Mouse (Mus musculus): Measurements from ENCODE around the gene Rgs3. TPM values are rescaled to one million over a fixed set of nuclear protein-coding genes. Genes with fewer than 3 reads are reported as not detected.

Gene Rgs3
- polyA plus RNA-seq, 1 experiment from 2014 or later = 58.5 TPM

DNA sequence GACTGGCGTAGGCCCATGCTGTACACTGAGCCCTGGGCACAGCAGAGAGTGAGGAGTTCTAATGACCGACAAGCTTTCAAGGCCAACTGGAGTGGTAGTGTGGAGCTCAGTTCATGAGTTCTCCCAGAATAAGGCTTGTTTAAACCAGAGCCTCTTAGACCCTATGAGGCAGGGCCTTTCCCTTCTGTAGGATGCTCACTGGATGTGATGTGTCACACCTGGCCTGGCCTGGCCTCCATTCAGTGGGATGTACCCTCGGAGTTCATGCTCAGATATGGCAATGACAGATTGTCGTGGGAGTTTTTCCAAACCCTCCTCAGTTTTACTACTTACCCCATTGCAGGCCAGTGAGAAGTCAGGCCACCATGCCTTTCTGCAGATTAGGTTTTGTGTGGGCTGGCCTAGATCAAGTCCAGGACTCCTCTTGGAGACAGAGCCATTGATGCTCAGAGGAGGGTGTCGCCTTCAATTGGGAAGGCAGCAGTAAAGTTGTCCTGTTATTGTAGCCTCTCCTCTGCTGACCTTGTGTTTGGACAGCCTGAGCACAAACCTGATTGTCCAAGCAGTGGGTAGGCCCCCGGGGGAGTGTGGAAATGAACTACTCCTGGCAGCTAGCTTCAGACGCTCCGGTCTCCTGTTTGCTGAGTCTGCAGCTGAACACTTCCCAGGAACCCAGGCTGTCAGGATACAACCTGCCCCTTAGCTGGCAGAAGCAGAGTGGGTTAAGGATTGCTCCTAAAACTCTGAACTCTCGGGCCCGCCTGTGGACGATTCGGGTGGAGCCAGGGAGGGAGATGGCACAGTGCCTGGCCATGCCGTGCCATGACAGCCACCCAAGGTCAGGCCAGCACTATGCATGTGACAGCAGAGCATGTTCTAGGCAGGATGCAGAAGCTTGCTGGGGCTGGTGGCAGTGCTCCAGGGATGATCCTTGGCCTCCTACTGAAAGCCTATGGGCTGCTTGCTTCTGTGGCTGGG is 109.7 kb downstream of the Rgs3 start:
- Histone ChIP-seq H3K4me3 (no peak overlapping the region), H3K9me3 (no peaks in the 10 kb centered on the region), H3K4me1 (peaks cover 12% of the 10 kb centered on the region), H3K9ac (replicated peaks) (no peak overlapping the region), H3K27me3 (peaks cover 8% of the 10 kb centered on the region; the same call in 1 of the 2 replicates), H3K4me2 (replicated peaks) (no peak overlapping the region), H3K36me3 (no peaks in the 10 kb centered on the region), H3K27ac (replicated peaks) (no peak overlapping the region)
- WGBS = 89% methylated on average over 13 of the region's 13 CpGs
- no peak for ATAC-seq (ENCODE audit: low FRiP score, low read depth)

DNA sequence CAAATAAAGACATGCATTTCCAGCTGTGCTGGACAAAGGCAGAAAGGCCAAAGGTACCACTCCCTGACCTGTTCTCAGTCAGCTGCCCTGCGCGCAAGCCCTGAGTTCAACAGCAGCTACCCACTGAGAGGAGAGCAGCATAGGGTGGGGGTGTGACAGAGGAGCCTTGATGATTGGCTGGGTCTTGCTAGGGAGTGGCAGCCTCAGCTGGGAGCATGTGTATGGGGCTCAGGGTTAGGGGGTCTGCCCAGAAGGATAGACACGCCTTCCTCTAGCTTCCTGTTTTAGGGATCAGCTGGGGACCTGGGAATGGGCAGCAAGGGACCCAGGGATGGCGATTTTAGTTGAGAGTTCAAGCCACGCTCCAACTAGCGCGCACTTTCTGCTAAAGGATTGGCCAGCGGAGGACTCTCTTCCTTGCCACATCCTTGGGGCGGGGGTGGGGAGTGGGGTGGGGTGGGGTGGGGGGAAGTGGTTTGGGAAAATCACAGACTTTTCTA is 113.9 kb downstream of the Rgs3 start:
- peaks cover 8% of the 10 kb centered on the region; the same call in 1 of the 2 replicates for H3K27me3 ChIP-seq
- H3K4me3 ChIP-seq = peak overlapping the region; percentile 60
- H3K9ac ChIP-seq (replicated peaks) = peak overlapping the region; percentile 80
- peak overlapping the region; percentile 63; the same call in 1 of the 2 replicates for H3K27ac ChIP-seq (replicated peaks)
- no peaks in the 10 kb centered on the region for H3K36me3 ChIP-seq
- WGBS = 2% methylated on average over 9 of the region's 9 CpGs
- ATAC-seq (ENCODE audit: low FRiP score, low read depth) = peak; percentile 86
- H3K9me3 ChIP-seq = no peaks in the 10 kb centered on the region
- H3K4me1 ChIP-seq = peaks cover 53% of the 10 kb centered on the region
- H3K4me2 ChIP-seq (replicated peaks) = peak overlapping the region; percentile 69

DNA sequence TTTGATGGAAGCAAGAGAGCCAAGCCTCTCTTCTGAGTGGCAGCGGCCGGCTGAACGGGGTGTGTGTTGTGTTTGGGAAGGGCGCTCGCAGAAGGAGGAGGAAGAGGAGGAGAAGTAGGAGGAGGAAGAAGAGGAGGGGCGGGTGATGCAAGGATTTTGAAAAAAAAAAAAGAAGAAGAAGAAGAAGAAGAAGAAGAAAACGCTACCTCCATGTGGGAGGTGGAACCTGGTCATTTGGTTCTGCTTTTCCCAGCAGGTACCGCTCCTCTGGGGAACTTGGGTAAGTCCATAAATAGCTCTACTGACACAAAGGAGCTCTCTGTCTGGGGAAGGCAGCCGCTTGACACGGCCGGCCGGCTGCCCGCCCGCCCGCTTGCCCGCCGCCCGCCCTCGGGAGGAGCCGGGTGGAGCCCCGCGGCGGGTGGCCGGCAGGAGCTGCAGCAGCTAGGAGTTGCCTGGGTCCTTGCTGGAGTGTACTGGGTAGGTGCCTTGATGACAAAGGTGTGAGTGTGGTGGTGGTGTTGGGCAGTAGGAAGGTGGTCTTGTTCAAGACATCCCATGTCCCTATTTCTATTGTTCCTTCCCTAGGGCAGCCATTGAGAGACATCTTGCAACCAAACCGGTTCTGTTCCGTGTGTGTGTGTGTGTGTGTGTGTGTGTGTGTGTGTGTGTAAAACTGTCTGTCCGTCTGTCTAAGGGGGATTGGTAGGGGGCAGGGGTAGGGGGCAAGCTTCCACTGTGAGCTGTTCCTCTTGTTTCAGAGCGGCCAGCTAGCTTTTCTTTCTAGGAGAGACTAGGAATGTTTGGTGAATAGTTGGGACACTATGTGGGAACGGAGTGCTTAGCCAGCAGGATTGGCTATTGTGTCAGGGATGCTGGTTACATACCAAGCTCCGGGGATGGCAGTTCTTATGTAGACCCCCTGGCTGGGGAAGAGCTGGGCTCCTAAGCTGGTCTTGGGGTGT is 114.7 kb downstream of the Rgs3 start:
- Histone ChIP-seq H3K4me3 (peak overlapping the region; percentile 60), H3K9ac (replicated peaks) (peak overlapping the region; percentile 80), H3K4me1 (peaks cover 56% of the 10 kb centered on the region), H3K36me3 (no peaks in the 10 kb centered on the region), H3K4me2 (replicated peaks) (peak overlapping the region; percentile 69), H3K27me3 (peaks cover 8% of the 10 kb centered on the region; the same call in 1 of the 2 replicates), H3K27ac (replicated peaks) (peak overlapping the region; percentile 63), H3K9me3 (no peaks in the 10 kb centered on the region)
- 0% methylated on average over 27 of the region's 30 CpGs for WGBS
- ATAC-seq (ENCODE audit: low FRiP score, low read depth) = peak; percentile 55

DNA sequence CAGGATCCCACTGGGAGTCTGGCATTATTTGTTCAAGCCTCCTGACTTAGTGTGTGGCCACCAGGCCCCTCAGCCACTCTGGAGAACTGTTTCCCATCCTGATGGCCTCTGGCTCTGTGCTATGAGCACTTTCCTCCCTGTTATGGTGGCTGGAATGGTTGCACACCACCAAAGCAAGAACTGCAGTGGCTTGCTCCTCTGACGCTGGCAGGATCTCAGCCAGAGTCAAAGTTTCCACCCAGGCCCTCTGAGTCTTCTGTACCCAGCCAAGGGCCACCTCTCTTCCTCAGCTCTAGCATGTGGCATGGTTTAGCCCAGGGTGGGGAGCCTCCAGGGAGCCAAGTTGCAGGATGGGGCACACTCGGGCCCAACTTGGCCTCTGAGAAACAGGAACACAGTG is 115.7 kb downstream of the Rgs3 start:
- Histone ChIP-seq H3K4me1 (peaks cover 57% of the 10 kb centered on the region), H3K27me3 (peaks cover 8% of the 10 kb centered on the region; the same call in 1 of the 2 replicates), H3K9ac (replicated peaks) (peak overlapping the region; percentile 80), H3K4me3 (peak overlapping the region; percentile 60), H3K36me3 (peaks cover 2% of the 10 kb centered on the region; the same call in 1 of the 2 replicates), H3K9me3 (no peaks in the 10 kb centered on the region), H3K27ac (replicated peaks) (peak overlapping the region; percentile 63; the same call in 1 of the 2 replicates), H3K4me2 (replicated peaks) (peak overlapping the region; percentile 69)
- no peak for ATAC-seq (ENCODE audit: low FRiP score, low read depth)
- WGBS = 82% methylated on average over 2 of the region's 2 CpGs

GRCm38 (mm10) chr4:62677047-62677737 is 117.5 kb downstream of the Rgs3 start:
- Histone ChIP-seq H3K4me3 (peak overlapping the region; percentile 3; the same call in 1 of the 2 replicates), H3K36me3 (peaks cover 15% of the 10 kb centered on the region), H3K27ac (replicated peaks) (no peak overlapping the region), H3K9me3 (no peaks in the 10 kb centered on the region), H3K4me2 (replicated peaks) (peak overlapping the region; percentile 69), H3K4me1 (peaks cover 53% of the 10 kb centered on the region), H3K27me3 (peaks cover 8% of the 10 kb centered on the region; the same call in 1 of the 2 replicates), H3K9ac (replicated peaks) (0 out of 2 replicates have a peak overlapping the region, but pooled peaks have one; percentile 7)
- 51% methylated on average over 10 of the region's 10 CpGs for WGBS
- ATAC-seq (ENCODE audit: low FRiP score, low read depth) = no peak

GRCm38 (mm10) chr4:62679157-62679556 is 119.5 kb downstream of the Rgs3 start:
- WGBS = 89% methylated on average over 9 of the region's 9 CpGs
- H3K27ac ChIP-seq (replicated peaks) = no peak overlapping the region
- H3K27me3 ChIP-seq = no peaks in the 10 kb centered on the region
- peaks cover 15% of the 10 kb centered on the region for H3K36me3 ChIP-seq
- no peak overlapping the region for H3K4me2 ChIP-seq (replicated peaks)
- H3K4me1 ChIP-seq = peaks cover 45% of the 10 kb centered on the region
- no peak overlapping the region for H3K4me3 ChIP-seq
- no peaks in the 10 kb centered on the region for H3K9me3 ChIP-seq
- ATAC-seq (ENCODE audit: low FRiP score, low read depth) = no peak
- no peak overlapping the region for H3K9ac ChIP-seq (replicated peaks)

- Histone ChIP-seq H3K9ac (replicated peaks) (no peak overlapping the region), H3K36me3 (peaks cover 15% of the 10 kb centered on the region), H3K4me2 (replicated peaks) (no peak overlapping the region), H3K4me1 (peaks cover 37% of the 10 kb centered on the region), H3K27ac (replicated peaks) (no peak overlapping the region), H3K9me3 (no peaks in the 10 kb centered on the region), H3K4me3 (no peak overlapping the region), H3K27me3 (no peaks in the 10 kb centered on the region)
- WGBS = 87% methylated on average over 11 of the region's 11 CpGs
- ATAC-seq (ENCODE audit: low FRiP score, low read depth) = no peak
These were observed 121.8 kb downstream of the Rgs3 start for GRCm38 (mm10) chr4:62681467-62681866.

- Histone ChIP-seq H3K9me3 (no peaks in the 10 kb centered on the region), H3K27ac (replicated peaks) (no peak overlapping the region)
- 93% methylated on average over 8 of the region's 8 CpGs for WGBS
These were observed 122.7 kb downstream of the Rgs3 start for GRCm38 (mm10) chr4:62682371-62682770.

DNA sequence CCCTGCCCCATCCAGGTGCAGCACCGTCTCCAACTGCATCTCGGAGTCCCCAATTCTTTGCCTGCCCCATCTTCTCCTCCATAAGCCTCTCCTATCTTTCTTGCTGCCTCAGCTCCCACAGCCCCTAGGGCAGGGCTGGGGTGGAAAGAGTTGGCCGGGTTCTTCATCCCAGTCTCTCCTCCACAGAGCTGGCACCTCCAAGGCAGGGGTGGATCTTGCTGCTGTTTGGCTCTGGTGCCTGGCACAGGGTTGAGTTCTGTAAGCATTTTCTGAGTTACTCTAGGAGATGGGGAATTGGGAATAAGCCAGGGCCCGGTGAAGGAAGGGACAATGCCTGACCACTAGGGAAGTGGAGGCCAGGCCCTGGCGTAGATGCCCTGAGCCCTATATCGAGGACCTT is 123.5 kb downstream of the Rgs3 start:
- H3K27ac ChIP-seq (replicated peaks) = no peak overlapping the region
- H3K9me3 ChIP-seq = no peaks in the 10 kb centered on the region
- H3K4me1 ChIP-seq = peaks cover 25% of the 10 kb centered on the region
- H3K9ac ChIP-seq (replicated peaks) = no peak overlapping the region
- no peak for ATAC-seq (ENCODE audit: low FRiP score, low read depth)
- no peak overlapping the region for H3K4me2 ChIP-seq (replicated peaks)
- no peak overlapping the region for H3K4me3 ChIP-seq
- 93% methylated on average over 6 of the region's 6 CpGs for WGBS
- H3K27me3 ChIP-seq = no peaks in the 10 kb centered on the region
- peaks cover 17% of the 10 kb centered on the region for H3K36me3 ChIP-seq

More at GRCm38 (mm10) chr4:62682371-62682770, 122.7 kb downstream of the Rgs3 start:
- Histone ChIP-seq H3K27me3 (no peaks in the 10 kb centered on the region), H3K9ac (replicated peaks) (no peak overlapping the region), H3K4me1 (peaks cover 31% of the 10 kb centered on the region), H3K4me3 (no peak overlapping the region), H3K4me2 (replicated peaks) (no peak overlapping the region), H3K36me3 (peaks cover 15% of the 10 kb centered on the region)
- no peak for ATAC-seq (ENCODE audit: low FRiP score, low read depth)

DNA sequence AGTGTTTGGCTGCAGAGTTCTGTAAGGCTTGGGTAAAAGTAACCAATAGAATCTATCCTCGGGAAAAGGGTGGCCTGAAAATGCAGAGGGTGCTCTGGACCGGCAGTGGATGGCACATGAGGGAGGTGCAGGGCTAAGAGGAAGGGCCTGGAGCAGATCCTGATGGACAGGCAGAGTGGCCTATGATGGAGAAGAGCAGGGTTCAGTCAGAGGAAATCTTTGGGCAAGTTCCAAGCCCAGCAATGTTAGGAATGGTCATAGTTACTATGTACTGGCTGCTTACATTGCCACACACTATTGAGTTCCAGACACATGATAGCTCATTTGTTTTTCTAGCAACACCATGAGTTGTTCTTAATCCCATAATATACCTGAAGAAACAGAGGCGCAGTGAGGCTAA is 124.7 kb downstream of the Rgs3 start:
- H3K9me3 ChIP-seq = no peaks in the 10 kb centered on the region
- H3K4me2 ChIP-seq (replicated peaks) = no peak overlapping the region
- H3K4me3 ChIP-seq = no peak overlapping the region
- ATAC-seq (ENCODE audit: low FRiP score, low read depth) = no peak
- no peaks in the 10 kb centered on the region for H3K27me3 ChIP-seq
- H3K9ac ChIP-seq (replicated peaks) = no peak overlapping the region
- peaks cover 20% of the 10 kb centered on the region for H3K36me3 ChIP-seq
- H3K4me1 ChIP-seq = peaks cover 20% of the 10 kb centered on the region
- H3K27ac ChIP-seq (replicated peaks) = no peak overlapping the region
- WGBS = 88% methylated on average over 3 of the region's 3 CpGs

DNA sequence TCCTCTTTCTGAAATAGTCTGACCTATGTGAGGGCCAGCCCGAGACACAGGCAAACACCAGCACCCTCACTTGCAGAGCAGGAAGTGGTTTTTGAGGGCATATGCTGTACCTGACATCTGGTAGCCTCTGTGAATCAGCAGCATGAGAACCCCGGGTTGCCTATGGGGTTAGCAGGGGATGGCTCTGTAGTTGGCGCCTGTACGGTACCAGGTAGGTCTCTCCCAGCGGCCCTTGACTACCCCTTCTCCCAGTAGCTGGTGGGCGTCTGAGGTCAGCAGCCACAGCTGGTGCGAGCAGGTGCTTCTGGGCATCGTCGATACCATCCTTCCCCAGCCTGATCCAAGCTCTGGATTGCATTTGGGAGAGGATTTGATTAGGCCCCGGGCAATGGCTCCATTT is 125.6 kb downstream of the Rgs3 start:
- Histone ChIP-seq H3K9ac (replicated peaks) (no peak overlapping the region), H3K36me3 (peaks cover 19% of the 10 kb centered on the region), H3K27me3 (no peaks in the 10 kb centered on the region), H3K4me1 (peaks cover 19% of the 10 kb centered on the region), H3K4me3 (no peak overlapping the region), H3K4me2 (replicated peaks) (no peak overlapping the region), H3K9me3 (no peaks in the 10 kb centered on the region), H3K27ac (replicated peaks) (0 out of 2 replicates have a peak overlapping the region, but pooled peaks have one; percentile 6)
- WGBS = 85% methylated on average over 10 of the region's 10 CpGs
- ATAC-seq (ENCODE audit: low FRiP score, low read depth) = no peak

All from midbrain, embryonic 12.5 days (tissue).